29 mouse cellular contexts compared by ENCODE assay signal in the genomic region with DNA sequence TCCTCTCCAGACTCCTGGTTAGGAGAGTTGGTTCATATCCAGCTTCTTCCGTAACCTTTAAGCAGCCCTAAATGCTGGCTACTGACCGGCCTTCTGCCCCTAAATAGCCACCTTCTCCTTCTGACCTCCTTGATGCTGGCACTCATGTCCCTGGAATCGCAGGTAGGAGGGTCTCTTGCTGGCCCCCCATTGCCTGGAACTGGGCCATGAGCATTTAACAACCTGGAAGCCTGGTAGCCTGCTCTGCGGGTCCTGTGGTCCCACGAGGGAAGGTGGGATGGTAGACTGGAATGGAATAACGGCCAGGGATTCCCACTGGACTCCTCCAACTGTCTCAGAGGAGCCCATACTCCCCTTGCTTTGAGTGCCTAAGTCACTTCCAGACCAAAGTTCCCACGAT.
"Had no signal": no experiment of that assay in that cellular context is flagged by ENCODE, and none has a peak within 500 bp of the region (broad histone marks: within the 10 kb centered on the region; RNA-seq: fewer than 3 reads in every experiment).

No protein-coding gene starts in this region.

- H3K36me3 ChIP-seq: heart, embryonic 12.5 days; heart, embryonic 13.5 days; heart, embryonic 15.5 days; hindbrain, embryonic 10.5 days; hindbrain, embryonic 12.5 days; hindbrain, embryonic 13.5 days; hindbrain, embryonic 15.5 days; intestine, embryonic 15.5 days; kidney, embryonic 15.5 days had no signal

- H3K4me1 ChIP-seq: heart, embryonic 15.5 days; kidney, embryonic 15.5 days had no signal

- H3K27me3 ChIP-seq: heart, embryonic 12.5 days; heart, embryonic 13.5 days; heart, embryonic 15.5 days; hindbrain, embryonic 12.5 days; hindbrain, embryonic 15.5 days; intestine, embryonic 15.5 days; kidney, embryonic 15.5 days had no signal

- H3K4me3 ChIP-seq: heart, embryonic 12.5 days; heart, embryonic 13.5 days; heart, embryonic 15.5 days; hindbrain, embryonic 10.5 days; hindbrain, embryonic 12.5 days; hindbrain, embryonic 13.5 days; hindbrain, embryonic 15.5 days; intestine, embryonic 15.5 days; kidney, embryonic 15.5 days; layer of hippocampus, adult 2 months; left cerebral cortex, adult 2 months had no signal

- DNase-seq: heart, postnatal 10 days; heart, postnatal 14 days; heart, postnatal 4 days; kidney, adult 11 months; kidney, adult 18-20 months; kidney, adult 2 months; kidney, adult 8-10 months; kidney, adult 9 months; kidney, postnatal 10 days; kidney, postnatal 14 days; kidney, postnatal 25 days; kidney, postnatal 36 days; kidney, postnatal 4 days; layer of hippocampus, adult 9-11 months; layer of hippocampus, postnatal 36 days had no signal

- H3K9me3 ChIP-seq: heart, embryonic 12.5 days; heart, embryonic 13.5 days; heart, embryonic 15.5 days; hindbrain, embryonic 10.5 days; hindbrain, embryonic 12.5 days; hindbrain, embryonic 13.5 days; hindbrain, embryonic 15.5 days; intestine, embryonic 15.5 days; kidney, embryonic 15.5 days had no signal

- H3K27ac ChIP-seq: heart, embryonic 13.5 days; heart, embryonic 15.5 days; hindbrain, embryonic 10.5 days; hindbrain, embryonic 12.5 days; hindbrain, embryonic 13.5 days; hindbrain, embryonic 14.5 days; hindbrain, embryonic 15.5 days; hindbrain, postnatal 0 days; intestine, embryonic 15.5 days; kidney, embryonic 15.5 days; kidney, postnatal 0 days; layer of hippocampus, adult 2 months; left cerebral cortex, adult 2 months had no signal
